Mouse (Mus musculus) CH12.LX (cell line): ENCODE results near the gene Rer1. TPM values are rescaled to one million over a fixed set of nuclear protein-coding genes. Genes with fewer than 3 reads are reported as not detected.

Experiments used
- DNase-seq: peaks from one replicate; pipeline ENCODE4 v3.0.0-alpha.2; 2013; ENCODE audit errors: extremely low read depth
- H3K27ac ChIP-seq: 2 replicates; pipeline ENCODE4 v1.5.1; 2012; ENCODE audit warnings: low read depth, mild to moderate bottlenecking, control low read depth, moderate library complexity; ENCODE audit not compliant: insufficient read depth
- H3K27me3 ChIP-seq: replicated peaks from 2 replicates; pipeline ENCODE3; 2012; ENCODE audit warnings: inconsistent platforms
- H3K36me3 ChIP-seq, 2 experiments: replicated peaks in 1 of 2; 2 replicates each; pipeline versions ENCODE3 to v1.6.1; 2012; ENCODE audit warnings: inconsistent platforms in 1 of 2, low read length in 1 of 2, mild to moderate bottlenecking in 1 of 2, mixed read lengths in 1 of 2, moderate library complexity in 1 of 2; ENCODE audit not compliant: control insufficient read depth in 1 of 2, insufficient read depth in 1 of 2
- H3K4me1 ChIP-seq, 2 experiments: 2 replicates each; pipeline ENCODE4 v1.6.1; 2012; ENCODE audit warnings: inconsistent platforms in 1 of 2, moderate library complexity in 1 of 2; ENCODE audit not compliant: insufficient read depth in 2 of 2, control insufficient read depth in 1 of 2
- H3K4me2 ChIP-seq: 2 replicates; pipeline ENCODE4 v1.6.1; 2012; ENCODE audit warnings: low read depth, mild to moderate bottlenecking, control low read depth; ENCODE audit not compliant: poor library complexity, insufficient read depth, severe bottlenecking
- H3K4me3 ChIP-seq, 3 experiments: fragments of 150-350 bp in 1 of 3; sonication (generic) in 1 of 3; replicated peaks in 1 of 3; 2 replicates each; pipeline versions ENCODE3 to v1.5.1; 2011 to 2012; ENCODE audit warnings: low read depth in 2 of 3, low read length in 2 of 3, mild to moderate bottlenecking in 2 of 3, moderate library complexity in 2 of 3, control low read depth in 1 of 3, improper control_type of control experiment in 1 of 3, inconsistent platforms in 1 of 3, mixed read lengths in 1 of 3; ENCODE audit not compliant: poor library complexity in 1 of 3
- H3K79me2 ChIP-seq: replicated peaks from 2 replicates; pipeline ENCODE4 v1.6.1; 2012; ENCODE audit warnings: mild to moderate bottlenecking, moderate library complexity; ENCODE audit not compliant: control insufficient read depth, poor library complexity, insufficient read depth, severe bottlenecking; ENCODE audit errors: extremely low read depth
- H3K9ac ChIP-seq: 2 replicates; pipeline ENCODE4 v1.6.1; 2012; ENCODE audit warnings: low read depth, mild to moderate bottlenecking, control low read depth, moderate library complexity; ENCODE audit not compliant: insufficient read depth
- H3K9me3 ChIP-seq: replicated peaks from 2 replicates; pipeline ENCODE3; 2012; ENCODE audit warnings: low read length, inconsistent platforms, mixed read lengths
- BHLHE40 ChIP-seq: IDR thresholded peaks from 2 replicates; pipeline ENCODE4 v1.6.1; 2011; ENCODE audit warnings: mild to moderate bottlenecking, low read depth, low read length, improper control_type of control experiment
- CHD1 ChIP-seq: IDR thresholded peaks from 2 replicates; pipeline ENCODE4 v1.6.1; 2012; ENCODE audit warnings: low read depth, low read length, improper control_type of control experiment, inconsistent platforms
- CHD2 ChIP-seq: IDR thresholded peaks from 2 replicates; pipeline ENCODE4 v1.6.1; 2011; ENCODE audit warnings: low read length, improper control_type of control experiment
- CTCF ChIP-seq, 2 experiments: IDR thresholded peaks in 1 of 2; conservative IDR thresholded peaks in 1 of 2; 2 replicates each; pipeline ENCODE4 v1.5.1; 2011 to 2012; ENCODE audit warnings: low read depth in 2 of 2, low read length in 2 of 2, improper control_type of control experiment in 1 of 2, inconsistent platforms in 1 of 2, mild to moderate bottlenecking in 1 of 2, moderate library complexity in 1 of 2
- E2F4 ChIP-seq: IDR thresholded peaks from 2 replicates; pipeline ENCODE4 v1.6.1; 2011; ENCODE audit warnings: low read depth, low read length, improper control_type of control experiment; ENCODE audit not compliant: insufficient replicate concordance
- ELF1 ChIP-seq: IDR thresholded peaks from 2 replicates; pipeline ENCODE4 v1.6.1; 2014; ENCODE audit warnings: low read depth, mild to moderate bottlenecking, inconsistent platforms, low read length, improper control_type of control experiment
- EP300 ChIP-seq: IDR thresholded peaks from 2 replicates; pipeline ENCODE4 v1.6.1; 2011; ENCODE audit warnings: low read length, improper control_type of control experiment
- ETS1 ChIP-seq: conservative IDR thresholded peaks from 2 replicates; pipeline ENCODE4 v1.6.1; 2012; ENCODE audit warnings: low read depth, mild to moderate bottlenecking, inconsistent platforms, low read length, improper control_type of control experiment, moderate library complexity
- GABPA ChIP-seq: IDR thresholded peaks from 2 replicates; pipeline ENCODE4 v1.6.1; 2012; ENCODE audit warnings: low read depth, low read length, improper control_type of control experiment, inconsistent platforms; ENCODE audit not compliant: insufficient replicate concordance
- HCFC1 ChIP-seq: IDR thresholded peaks from 2 replicates; pipeline ENCODE4 v1.6.1; 2012; ENCODE audit warnings: low read depth, mild to moderate bottlenecking, inconsistent platforms, low read length, improper control_type of control experiment
- IRF4 ChIP-seq: IDR thresholded peaks from 2 replicates; pipeline ENCODE4 v1.6.1; 2014; ENCODE audit warnings: low read depth, mild to moderate bottlenecking, inconsistent platforms, low read length, improper control_type of control experiment
- JUN ChIP-seq: IDR thresholded peaks from 2 replicates; pipeline ENCODE4 v1.6.1; 2011; ENCODE audit warnings: low read depth, mild to moderate bottlenecking, low read length, improper control_type of control experiment, moderate library complexity; ENCODE audit not compliant: insufficient read depth
- JUND ChIP-seq: conservative IDR thresholded peaks from 2 replicates; pipeline ENCODE4 v1.6.1; 2011; ENCODE audit warnings: low read depth, low read length, improper control_type of control experiment
- KAT2A ChIP-seq: IDR thresholded peaks from 2 replicates; pipeline ENCODE4 v1.6.1; 2012; ENCODE audit warnings: low read length, improper control_type of control experiment, inconsistent platforms; ENCODE audit not compliant: insufficient replicate concordance
- MAFK ChIP-seq: IDR thresholded peaks from 2 replicates; pipeline ENCODE4 v1.6.1; 2011; ENCODE audit warnings: low read length, improper control_type of control experiment; ENCODE audit not compliant: insufficient replicate concordance
- MAX ChIP-seq: IDR thresholded peaks from 2 replicates; pipeline ENCODE4 v1.6.1; 2011; ENCODE audit warnings: low read length, improper control_type of control experiment
- MAZ ChIP-seq: IDR thresholded peaks from 2 replicates; pipeline ENCODE4 v1.6.1; 2012; ENCODE audit warnings: low read depth, mild to moderate bottlenecking, inconsistent platforms, low read length, improper control_type of control experiment, moderate library complexity
- MEF2A ChIP-seq: IDR thresholded peaks from 2 replicates; pipeline ENCODE4 v1.6.1; 2014; ENCODE audit warnings: low read depth, mild to moderate bottlenecking, inconsistent platforms, low read length, improper control_type of control experiment, borderline replicate concordance
- MXI1 ChIP-seq: IDR thresholded peaks from 2 replicates; pipeline ENCODE4 v1.6.1; 2011; ENCODE audit warnings: mild to moderate bottlenecking, low read depth, low read length, improper control_type of control experiment
- MYC ChIP-seq: IDR thresholded peaks from 2 replicates; pipeline ENCODE4 v1.6.1; 2011; ENCODE audit warnings: low read depth, mild to moderate bottlenecking, improper control_type of control experiment, low read length
- NELFE ChIP-seq: IDR thresholded peaks from 2 replicates; pipeline ENCODE4 v1.6.1; 2011; ENCODE audit warnings: low read depth, low read length, improper control_type of control experiment
- NRF1 ChIP-seq: IDR thresholded peaks from 2 replicates; pipeline ENCODE4 v1.6.1; 2014; ENCODE audit warnings: low read depth, mild to moderate bottlenecking, inconsistent platforms, low read length, improper control_type of control experiment, moderate library complexity
- PAX5 ChIP-seq: IDR thresholded peaks from 2 replicates; pipeline ENCODE4 v1.6.1; 2012; ENCODE audit warnings: low read length, inconsistent platforms, mixed read lengths
- POLR2A ChIP-seq: IDR thresholded peaks from 2 replicates; pipeline ENCODE4 v1.6.1; 2011; ENCODE audit warnings: low read depth, mild to moderate bottlenecking, improper control_type of control experiment, low read length
- POLR2AphosphoS2 ChIP-seq: IDR thresholded peaks from 2 replicates; pipeline ENCODE4 v1.6.1; 2011; ENCODE audit warnings: low read depth, low read length, improper control_type of control experiment
- RAD21 ChIP-seq: IDR thresholded peaks from 2 replicates; pipeline ENCODE4 v1.6.1; 2011; ENCODE audit warnings: low read depth, mild to moderate bottlenecking, low read length, improper control_type of control experiment, moderate library complexity
- RCOR1 ChIP-seq: conservative IDR thresholded peaks from 2 replicates; pipeline ENCODE4 v1.6.1; 2012; ENCODE audit warnings: low read depth, mild to moderate bottlenecking, inconsistent platforms, low read length, improper control_type of control experiment
- SIN3A ChIP-seq: IDR thresholded peaks from 2 replicates; pipeline ENCODE4 v1.6.1; 2012; ENCODE audit warnings: low read length, improper control_type of control experiment, inconsistent platforms
- SMC3 ChIP-seq: IDR thresholded peaks from 2 replicates; pipeline ENCODE4 v1.6.1; 2011; ENCODE audit warnings: low read depth, low read length, improper control_type of control experiment
- TBP ChIP-seq: conservative IDR thresholded peaks from 2 replicates; pipeline ENCODE4 v1.6.1; 2011; ENCODE audit warnings: low read depth, low read length, improper control_type of control experiment
- TCF12 ChIP-seq: IDR thresholded peaks from 2 replicates; pipeline ENCODE4 v1.6.1; 2014; ENCODE audit warnings: low read depth, mild to moderate bottlenecking, inconsistent platforms, low read length, improper control_type of control experiment
- UBTF ChIP-seq: IDR thresholded peaks from 2 replicates; pipeline ENCODE4 v1.6.1; 2012; ENCODE audit warnings: low read depth, mild to moderate bottlenecking, inconsistent platforms, low read length, improper control_type of control experiment, moderate library complexity
- USF1 ChIP-seq: IDR thresholded peaks from 2 replicates; pipeline ENCODE4 v1.6.1; 2014; ENCODE audit warnings: low read depth, mild to moderate bottlenecking, inconsistent platforms, low read length, improper control_type of control experiment
- USF2 ChIP-seq: conservative IDR thresholded peaks from 2 replicates; pipeline ENCODE4 v1.6.1; 2011; ENCODE audit warnings: low read depth, low read length, improper control_type of control experiment
- ZC3H11A ChIP-seq: IDR thresholded peaks from 2 replicates; pipeline ENCODE4 v1.6.1; 2012; ENCODE audit warnings: low read depth, mild to moderate bottlenecking, inconsistent platforms, low read length, improper control_type of control experiment
- ZKSCAN1 ChIP-seq: IDR thresholded peaks from 2 replicates; pipeline ENCODE4 v1.6.1; 2012; ENCODE audit warnings: low read depth, inconsistent platforms, low read length, improper control_type of control experiment, borderline replicate concordance
- ZMIZ1 ChIP-seq: IDR thresholded peaks from 2 replicates; pipeline ENCODE4 v1.6.1; 2012; ENCODE audit warnings: low read depth, mild to moderate bottlenecking, inconsistent platforms, low read length, improper control_type of control experiment
- ZNF384 ChIP-seq: IDR thresholded peaks from 2 replicates; pipeline ENCODE4 v1.6.1; 2012; ENCODE audit warnings: low read depth, low read length, improper control_type of control experiment, inconsistent platforms
- dilution Hi-C: fragments of 300-500 bp; cut with MboI; formaldehyde crosslinking; loops from 2 replicates; pipeline ENCODE4 v1.14.3; 2020; ENCODE audit warnings: low sequenced_read_pairs; ENCODE audit not compliant: extremely low pct_unique_long_range_greater_than_20kb, extremely low pct_ligation_motif_present
- in situ Hi-C: fragments of 300-500 bp; cut with MboI; formaldehyde crosslinking; loops from 3 replicates; pipeline ENCODE4 v1.14.3; 2019; ENCODE audit warnings: low sequenced_read_pairs, low pct_ligation_motif_present, low pct_unique_long_range_greater_than_20kb, mixed read lengths
- polyA plus RNA-seq: library from polyadenylated mRNA; unstranded; fragments of >175 nt; gene quantifications from 2 replicates; pipeline ENCODE4 v1.2.1, GENCODE M21; 2012; ENCODE audit warnings: low read depth; ENCODE audit not compliant: insufficient read length
- total RNA-seq, 2 experiments: library from RNA; depleted of rRNA; stranded (reverse); fragments of 300-350 nt in 1 of 2; fragments of >200 nt in 1 of 2; gene quantifications; 2 replicates each; pipeline ENCODE4 v1.2.3; 2012 to 2014

Gene Rer1
- total and polyA plus RNA-seq, 3 experiments, result 126 to 221 (median 135) TPM

GRCm38 (mm10) chr4:155090688-155091449, 4.7 kb upstream of the Rer1 start:
- Histone ChIP-seq H3K79me2 (peaks cover 2% of the 10 kb centered on the region), H3K36me3 (peaks cover 9 to 43% of the 10 kb centered on the region in 2 experiments), H3K9ac (peak overlapping the region; percentile 60), H3K27me3 (no peaks in the 10 kb centered on the region), H3K4me3 (peak overlapping the region; percentile 47 to 56 (median 53)), H3K4me1 (peaks cover 32 to 69% of the 10 kb centered on the region in 2 experiments), H3K9me3 (no peaks in the 10 kb centered on the region), H3K4me2 (peak overlapping the region; percentile 60), H3K27ac (peak overlapping the region; percentile 86)
- in situ Hi-C loops, result no loop called here
- dilution Hi-C loops, result no loop called here
- peak; percentile 86 for DNase-seq
- TF ChIP-seq MAX, result peak; percentile 41; the same call in 1 of the 2 replicates
- TF ChIP-seq NELFE, result no peak
- TF ChIP-seq TBP, result 0 out of 2 replicates have a peak, but pooled peaks have one; percentile 1
- TF ChIP-seq ZKSCAN1, result no peak
- TF ChIP-seq E2F4, result no peak
- peak; percentile 49 for TF ChIP-seq POLR2A
- TF ChIP-seq USF2, result no peak
- no peak for TF ChIP-seq KAT2A
- 0 out of 2 replicates have a peak, but pooled peaks have one; percentile 55 for TF ChIP-seq SIN3A
- TF ChIP-seq JUN, result peak; percentile 85
- TF ChIP-seq MYC, result peak; percentile 75; the same call in 1 of the 2 replicates
- no peak for TF ChIP-seq RCOR1
- TF ChIP-seq HCFC1, result peak; percentile 31; the same call in 1 of the 2 replicates
- peak; percentile 86 for TF ChIP-seq ETS1
- peak; percentile 94 for TF ChIP-seq IRF4
- TF ChIP-seq TCF12, result peak; percentile 75; the same call in 1 of the 2 replicates
- 0 out of 2 replicates have a peak, but pooled peaks have one; percentile 52 for TF ChIP-seq UBTF
- TF ChIP-seq CHD2, result no peak
- TF ChIP-seq BHLHE40, result peak; percentile 83
- TF ChIP-seq MAZ, result no peak
- TF ChIP-seq POLR2AphosphoS2, result no peak
- TF ChIP-seq JUND, result peak; percentile 88
- no peak for TF ChIP-seq MAFK
- TF ChIP-seq NRF1, result no peak
- no peak for TF ChIP-seq USF1
- TF ChIP-seq RAD21, result no peak
- TF ChIP-seq ZNF384, result peak; percentile 89
- no peak for TF ChIP-seq ZC3H11A
- TF ChIP-seq GABPA, result no peak
- no peak for TF ChIP-seq CTCF (conservative IDR thresholded peaks at IDR 0.05 in 1 of 2, IDR thresholded peaks at IDR 0.05 in 1 of 2; ENCODE audit: low read depth in 2 of 2, low read length in 2 of 2)
- no peak for TF ChIP-seq SMC3
- no peak for TF ChIP-seq CHD1
- no peak for TF ChIP-seq MEF2A
- peak; percentile 39 for TF ChIP-seq ELF1
- peak; percentile 55 for TF ChIP-seq MXI1
- TF ChIP-seq PAX5, result no peak
- peak; percentile 83 for TF ChIP-seq EP300
- peak; percentile 47; the same call in 1 of the 2 replicates for TF ChIP-seq ZMIZ1
